Mouse (Mus musculus): ENCODE results near the gene Fhit.
"Not testable (repeated sequence)": the region's sequence is repeated elsewhere in the genome, so short reads cannot be mapped to it uniquely, and the experiment has no call there.

Gene Fhit

DNA sequence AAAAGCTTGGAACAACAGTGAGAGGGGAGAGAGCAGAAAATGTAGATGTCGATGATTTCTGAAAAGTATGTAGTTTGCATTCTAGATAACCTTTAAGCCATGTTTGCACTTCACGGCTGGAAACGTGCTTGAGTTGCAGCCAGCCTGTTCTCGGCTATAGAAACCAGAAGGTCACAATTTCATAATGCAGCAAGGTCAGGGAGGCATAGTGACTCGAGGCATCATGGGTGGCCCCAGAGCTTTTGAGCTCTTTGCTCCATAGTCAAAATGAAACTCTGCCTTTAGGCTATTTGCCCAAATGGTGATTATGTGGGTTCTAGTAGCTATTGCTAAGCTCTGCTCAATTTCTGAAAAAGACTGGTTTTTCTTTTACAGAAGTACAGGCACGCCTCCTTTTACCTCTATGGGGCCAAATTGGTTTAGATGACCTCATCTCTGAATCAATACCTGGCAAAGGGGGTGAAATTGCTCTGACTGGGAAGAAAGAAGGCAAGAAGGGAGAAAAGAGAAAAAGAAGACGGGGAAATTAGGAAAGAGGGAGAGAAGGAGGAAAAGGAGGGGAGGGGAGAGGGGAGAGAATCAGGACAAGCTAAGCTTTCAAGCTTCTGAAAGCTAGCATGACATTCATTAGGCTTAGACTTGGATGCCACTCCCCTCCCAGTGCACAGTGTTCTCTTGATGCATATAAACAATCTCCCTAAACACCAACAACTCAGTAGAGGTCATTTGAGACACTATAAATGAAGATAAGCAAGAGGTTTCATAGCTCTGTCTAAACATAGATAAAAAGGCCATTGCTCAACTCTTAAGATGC lies 1148.6 kb downstream of the Fhit start:
- DNase-seq (ENCODE audit: low spot score in 2 of 2), result no peak

DNA sequence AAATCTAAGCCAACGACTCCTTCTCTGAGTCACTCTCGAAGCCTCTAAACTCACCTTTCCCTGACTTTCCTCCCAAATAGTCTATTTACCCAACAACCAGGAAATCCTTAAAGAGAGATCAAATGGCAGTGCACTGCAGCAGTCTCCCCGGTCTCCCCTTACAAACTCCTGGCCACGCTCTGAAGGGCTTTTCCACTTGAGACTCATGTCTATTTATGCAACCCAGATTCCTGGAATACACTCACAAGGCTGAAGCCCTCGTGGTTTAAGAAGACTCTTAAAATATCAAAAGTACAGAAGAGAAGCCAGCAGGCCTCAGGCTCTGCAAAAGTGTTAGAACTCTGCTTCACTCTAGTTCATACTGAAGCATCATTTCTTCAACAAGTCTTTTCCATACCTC lies 1155.6 kb downstream of the Fhit start:
- no peak for DNase-seq (ENCODE audit: low spot score in 2 of 2)

DNA sequence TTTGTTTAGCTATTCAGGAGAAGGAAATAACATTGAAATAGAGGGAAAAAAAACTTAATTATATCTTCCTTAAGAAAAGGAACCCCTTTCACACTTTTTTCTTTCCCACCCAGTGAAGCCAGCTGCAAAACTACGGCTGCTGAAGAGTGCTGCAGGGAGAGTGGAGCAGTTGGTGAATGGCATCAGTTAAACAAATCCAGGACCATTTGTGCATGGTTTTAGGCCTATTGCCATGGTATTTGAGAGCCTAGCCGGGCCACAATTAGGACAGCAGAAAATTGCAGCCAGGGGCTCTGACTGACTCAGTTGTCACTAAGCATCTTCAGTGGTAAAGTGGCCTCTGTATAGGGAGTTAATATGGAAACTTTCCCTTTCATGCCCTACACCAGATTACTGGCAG lies 1158.0 kb downstream of the Fhit start:
- no peak for DNase-seq (ENCODE audit: low spot score in 2 of 2)

DNA sequence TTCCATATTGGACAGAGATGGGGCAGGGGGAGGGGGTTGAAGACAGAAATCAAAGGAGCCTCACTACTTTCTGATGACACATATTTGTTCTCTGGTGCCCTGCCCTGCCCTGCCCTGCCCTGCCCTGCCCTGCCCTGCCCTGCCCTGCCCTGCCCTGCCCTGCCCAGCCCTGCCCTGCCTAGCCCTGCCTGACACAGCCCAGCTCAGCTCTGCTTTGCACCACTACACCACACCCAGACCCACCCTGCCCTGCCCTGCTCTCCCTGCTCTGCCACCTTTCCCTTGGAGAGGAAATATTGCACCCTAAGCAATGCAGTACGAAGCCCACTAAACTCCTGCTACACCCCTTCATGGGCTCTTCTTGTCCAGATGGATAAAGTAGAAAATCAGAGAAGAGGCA lies 1171.2 kb downstream of the Fhit start:
- no peak for DNase-seq (ENCODE audit: low spot score in 2 of 2)

DNA sequence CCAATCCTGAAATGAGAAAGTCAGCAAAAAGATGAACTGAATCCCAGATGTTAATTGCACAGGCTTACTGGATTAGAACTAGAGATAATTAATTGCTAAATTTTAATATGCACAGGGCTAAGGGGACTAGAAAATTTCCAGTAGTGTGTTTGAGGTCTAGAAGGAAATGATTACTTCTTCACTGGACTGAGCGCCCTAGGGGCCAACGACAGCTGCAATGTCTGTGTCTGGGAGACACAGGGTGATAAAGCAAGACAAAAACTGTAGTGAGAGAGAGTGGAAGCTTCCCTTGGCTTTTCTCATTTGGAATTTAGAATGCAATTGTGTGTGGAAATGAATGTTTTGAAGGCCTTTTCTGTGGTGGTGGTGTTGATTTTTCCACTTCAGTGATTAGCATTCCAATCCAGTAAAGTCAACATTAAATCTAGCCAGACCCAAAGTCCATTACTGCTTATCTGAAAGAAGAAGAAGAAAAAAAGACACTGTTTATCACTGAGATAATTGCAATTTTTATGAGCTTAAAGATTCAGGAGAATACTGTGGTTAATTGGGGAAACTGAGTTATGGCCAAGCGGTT lies 1184.8 kb downstream of the Fhit start:
- DNase-seq (ENCODE audit: low spot score in 2 of 2), result no peak

DNA sequence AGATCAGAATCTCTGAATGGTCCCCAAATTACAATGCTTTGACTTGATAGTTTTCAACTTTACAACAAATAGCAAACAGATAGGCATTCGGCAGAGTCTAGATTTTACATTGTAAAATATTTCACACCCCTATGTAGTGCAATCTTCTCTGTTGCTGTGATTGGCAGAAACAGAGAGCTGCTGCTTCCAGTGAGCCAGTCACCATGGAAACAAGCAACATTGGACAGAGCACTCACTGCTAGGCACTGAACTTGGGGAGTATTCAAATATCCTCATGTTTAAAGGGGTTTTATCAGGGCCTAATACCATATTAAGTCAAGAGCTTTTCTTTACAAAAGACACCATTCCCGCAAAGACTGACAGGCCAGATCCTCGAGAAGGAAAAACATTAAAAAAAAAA lies 1187.4 kb downstream of the Fhit start:
- no peak for DNase-seq (ENCODE audit: low spot score in 2 of 2)

DNA sequence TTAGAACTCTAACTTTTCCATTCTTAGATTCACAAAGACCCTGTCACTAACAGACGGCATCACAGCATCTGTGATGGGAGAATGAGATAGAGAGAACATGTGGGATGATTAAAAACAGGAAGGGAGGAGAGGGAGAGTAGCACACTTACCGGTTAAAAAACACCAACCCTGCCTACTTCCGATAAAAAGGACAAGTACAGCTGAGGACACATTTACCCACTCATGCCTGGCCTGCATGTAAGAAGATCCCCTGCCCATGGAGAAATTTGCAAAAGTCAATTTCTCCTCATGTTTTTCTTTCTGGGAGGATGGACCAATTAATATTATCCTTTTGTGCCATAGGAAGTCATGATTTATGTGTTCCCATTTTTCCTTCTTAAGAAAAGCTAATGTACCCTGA lies 1198.0 kb downstream of the Fhit start:
- DNase-seq (ENCODE audit: low spot score in 2 of 2), result no peak

DNA sequence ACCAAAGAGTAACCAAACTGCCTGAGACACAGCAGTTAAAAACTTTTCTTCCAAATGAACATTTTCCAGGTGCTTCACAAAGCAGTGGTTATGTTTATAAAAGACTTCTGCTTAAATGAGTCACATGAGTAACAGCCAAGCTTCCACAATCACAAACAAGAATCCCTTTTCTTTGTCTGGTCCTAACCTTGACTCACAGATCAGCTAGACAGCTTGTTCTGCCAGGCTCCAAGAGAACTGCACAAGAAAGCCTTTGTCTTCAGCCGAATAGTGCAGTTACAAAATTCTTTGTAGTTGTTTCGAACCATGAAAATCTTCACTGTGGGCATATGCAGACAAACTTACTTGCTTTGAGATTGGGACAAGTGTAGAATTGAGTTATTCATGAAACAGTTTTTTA lies 1201.4 kb downstream of the Fhit start:
- DNase-seq (ENCODE audit: low spot score in 2 of 2), result no peak

DNA sequence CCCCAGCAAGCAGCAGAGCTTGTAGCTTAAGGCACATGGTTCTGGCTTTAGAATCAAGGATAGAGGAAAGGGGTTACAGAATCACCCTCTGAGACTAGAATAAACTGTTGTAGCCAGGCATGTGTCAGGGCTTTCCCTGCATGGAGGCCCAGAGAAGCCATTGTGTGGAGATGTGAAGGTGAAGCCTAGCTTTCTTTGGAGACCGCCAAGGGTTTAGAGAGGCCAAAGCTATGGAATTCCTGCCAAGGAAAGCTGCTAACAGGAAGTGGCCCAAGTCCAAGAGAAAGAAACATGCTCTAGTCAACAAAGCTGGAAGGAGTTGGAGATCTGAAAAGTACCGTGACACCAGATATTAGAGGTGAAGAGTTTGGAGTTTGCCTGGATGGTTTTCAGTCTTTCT lies 1262.3 kb downstream of the Fhit start:
- no peak for DNase-seq (ENCODE audit: low spot score in 2 of 2)

DNA sequence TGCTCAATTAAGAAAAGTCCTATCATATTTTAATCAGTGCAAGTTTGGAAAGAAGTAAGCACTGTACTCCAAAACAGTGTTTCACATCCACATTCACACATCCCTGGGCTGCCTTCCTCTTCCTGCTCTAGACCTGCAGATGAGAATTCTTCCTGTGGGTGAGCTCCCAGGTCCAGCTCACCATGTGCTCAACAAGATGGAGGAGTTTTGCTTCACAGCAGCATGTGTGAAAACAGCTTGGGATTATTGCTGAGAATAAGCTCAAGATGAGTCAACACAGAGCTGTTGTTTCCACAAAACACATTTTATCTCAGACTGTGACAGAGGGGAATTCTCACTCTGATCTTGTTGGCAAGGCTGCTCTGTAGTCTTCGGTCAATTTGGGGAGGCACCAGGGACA lies 1265.3 kb downstream of the Fhit start:
- no peak for DNase-seq (ENCODE audit: low spot score in 2 of 2)

DNA sequence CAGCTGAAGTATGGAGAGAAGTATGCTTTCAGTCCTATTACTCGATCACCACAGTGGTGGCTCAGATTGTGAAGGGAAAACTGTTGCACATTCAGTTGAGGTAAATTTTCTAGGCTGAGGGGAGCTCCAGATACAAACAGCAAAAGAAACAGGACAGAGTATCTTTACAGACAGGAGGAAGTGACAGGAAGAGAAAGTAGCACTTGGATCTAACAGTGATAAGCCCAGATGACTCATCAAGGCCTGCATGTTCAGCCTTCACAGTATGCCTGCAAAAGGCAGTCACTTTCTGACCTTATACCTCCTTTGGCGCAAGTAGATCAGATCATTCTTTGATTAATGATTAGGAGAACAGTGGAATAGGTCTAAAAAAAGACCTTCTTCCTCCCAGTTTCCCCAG lies 1309.8 kb downstream of the Fhit start:
- no peak for DNase-seq (ENCODE audit: low spot score in 2 of 2)

DNA sequence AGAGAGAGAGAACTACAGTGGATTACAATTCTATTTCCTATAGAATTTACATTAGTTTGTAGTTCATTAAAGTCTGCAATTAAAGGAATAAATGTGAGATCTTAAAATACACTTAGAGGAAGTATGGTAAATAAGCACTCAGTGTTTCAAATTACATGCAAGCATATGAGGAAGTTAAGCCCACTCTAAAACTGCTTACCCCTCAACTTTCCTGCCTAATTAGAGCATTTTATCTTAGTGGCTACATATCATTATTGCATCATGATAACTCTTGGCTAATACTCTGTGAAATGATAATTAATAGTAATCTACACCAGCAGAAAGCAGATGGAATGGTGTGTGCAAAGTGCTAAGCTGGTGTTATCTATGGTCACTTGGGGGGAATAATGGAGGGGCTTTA lies 1329.5 kb downstream of the Fhit start:
- no peak for DNase-seq (ENCODE audit: low spot score in 2 of 2)

DNA sequence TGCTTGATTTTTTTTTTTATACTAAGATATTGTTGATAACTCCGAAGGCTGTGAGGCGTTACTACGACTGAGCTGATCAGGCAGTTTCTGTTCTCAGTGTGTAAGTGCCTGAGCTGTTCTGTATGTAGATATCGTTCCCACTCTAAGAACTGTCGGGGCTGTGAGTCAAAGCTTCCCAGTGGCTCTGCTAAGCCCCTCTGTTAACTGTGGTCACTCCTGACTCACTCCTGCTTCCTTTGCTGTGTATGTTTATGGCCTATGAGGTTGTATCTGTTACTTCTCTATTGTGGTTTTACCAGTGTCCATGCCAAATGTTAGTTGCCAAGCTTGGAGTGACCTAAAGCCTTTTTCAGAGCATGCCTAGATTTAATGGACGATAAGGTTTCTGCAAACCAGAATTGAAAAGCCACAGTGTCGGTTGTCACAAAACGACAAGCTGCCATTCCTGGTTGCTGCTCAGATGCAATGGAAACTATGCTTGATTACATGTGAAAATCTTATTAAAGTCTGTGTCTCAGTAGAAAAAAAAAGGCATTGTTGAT lies 1333.1 kb downstream of the Fhit start:
- not testable (repeated sequence) for DNase-seq (ENCODE audit: low spot score in 2 of 2)

DNA sequence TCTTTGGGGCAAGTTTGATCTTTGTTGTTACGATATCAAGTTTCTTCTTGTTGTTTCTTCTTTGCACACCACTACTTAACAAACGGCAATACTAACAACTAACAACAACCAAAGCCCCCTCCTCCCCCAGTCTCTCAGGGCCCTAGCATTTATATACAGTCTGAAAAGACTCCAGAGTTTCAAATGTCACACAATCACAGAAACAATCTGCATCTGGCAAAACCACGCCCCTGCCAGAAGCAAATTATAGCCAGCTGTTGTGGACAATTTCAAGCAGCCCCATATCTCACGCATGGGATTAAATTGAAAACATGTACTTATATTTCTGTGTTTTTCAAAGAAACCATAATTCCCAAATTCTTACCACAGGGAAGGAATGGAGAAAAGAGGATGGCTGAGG lies 1345.9 kb downstream of the Fhit start:
- DNase-seq (ENCODE audit: low spot score in 2 of 2), result no peak

DNA sequence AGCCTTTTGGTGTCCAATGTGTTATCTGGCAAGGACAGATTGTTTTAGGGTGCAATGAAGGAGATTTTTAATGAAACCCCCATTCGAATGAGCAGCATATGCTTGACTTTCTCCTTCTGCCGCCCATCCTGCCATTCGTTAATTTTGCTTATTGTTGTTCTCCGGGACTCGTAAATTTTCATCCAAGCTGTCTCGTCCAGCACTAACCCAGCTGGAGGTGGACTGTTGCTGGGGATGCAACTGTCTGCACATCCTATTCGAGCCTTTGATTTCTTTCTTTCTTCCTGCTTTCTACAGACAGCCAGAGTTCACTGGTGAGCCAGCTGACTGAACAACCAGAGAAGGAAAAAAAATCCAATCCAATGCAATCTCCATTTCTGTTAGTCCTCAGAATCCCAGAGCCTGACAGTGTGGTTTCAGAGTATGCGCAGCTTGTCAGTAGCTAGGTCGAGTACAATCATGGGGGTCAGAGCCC lies 1350.0 kb downstream of the Fhit start:
- DNase-seq (ENCODE audit: low spot score in 2 of 2), result no peak

DNA sequence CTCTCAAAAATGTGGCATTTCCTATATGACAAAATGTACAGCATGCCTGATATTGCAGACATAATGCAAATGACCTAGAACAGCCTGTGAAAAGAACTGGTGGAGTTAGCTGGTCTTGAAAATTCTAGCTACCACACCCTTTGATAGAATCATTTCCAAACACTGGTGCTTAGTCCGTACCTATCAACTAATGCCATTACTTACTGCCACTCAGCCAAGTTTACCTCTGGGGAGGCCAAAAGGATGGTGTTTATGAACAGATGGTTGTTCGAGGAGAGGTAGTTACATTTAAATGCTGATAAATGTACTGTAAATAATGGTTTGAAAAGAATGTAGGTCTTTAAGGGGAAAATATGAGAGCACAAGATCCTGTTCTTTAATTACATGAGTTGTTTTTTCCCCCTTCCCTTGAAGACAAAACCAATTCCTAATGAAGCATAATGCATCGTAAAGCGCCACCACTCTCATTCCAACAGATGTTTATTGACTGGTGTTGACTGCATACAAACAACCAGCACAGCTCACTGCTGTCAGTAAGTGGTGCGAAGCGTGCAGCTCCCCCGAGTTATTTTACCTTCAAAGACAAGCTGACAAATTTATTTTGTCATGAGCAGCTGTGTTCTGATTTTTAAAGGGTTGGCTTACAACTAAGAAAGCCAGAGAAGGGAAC lies 1350.5 kb downstream of the Fhit start:
- DNase-seq (ENCODE audit: low spot score in 2 of 2), result no peak

DNA sequence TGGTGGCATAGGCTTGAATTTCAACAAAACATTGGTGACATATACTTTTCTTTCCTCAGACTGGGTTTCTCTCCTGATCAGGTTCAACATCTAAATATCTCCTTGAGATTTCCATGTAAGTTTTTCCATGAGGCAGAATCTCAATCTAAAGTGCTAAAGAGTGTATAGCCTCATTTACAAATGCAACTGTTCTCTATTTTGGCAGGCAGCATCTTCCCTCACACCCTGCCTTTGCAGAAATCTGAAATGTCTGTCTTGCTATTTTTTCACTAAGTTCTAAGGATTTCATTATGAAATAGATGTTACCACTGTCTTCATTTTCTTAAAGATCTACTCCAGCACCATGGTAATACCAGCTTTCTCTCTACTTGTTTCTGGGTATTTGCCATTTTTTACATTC lies 1368.4 kb downstream of the Fhit start:
- no peak for DNase-seq (ENCODE audit: low spot score in 2 of 2)

DNA sequence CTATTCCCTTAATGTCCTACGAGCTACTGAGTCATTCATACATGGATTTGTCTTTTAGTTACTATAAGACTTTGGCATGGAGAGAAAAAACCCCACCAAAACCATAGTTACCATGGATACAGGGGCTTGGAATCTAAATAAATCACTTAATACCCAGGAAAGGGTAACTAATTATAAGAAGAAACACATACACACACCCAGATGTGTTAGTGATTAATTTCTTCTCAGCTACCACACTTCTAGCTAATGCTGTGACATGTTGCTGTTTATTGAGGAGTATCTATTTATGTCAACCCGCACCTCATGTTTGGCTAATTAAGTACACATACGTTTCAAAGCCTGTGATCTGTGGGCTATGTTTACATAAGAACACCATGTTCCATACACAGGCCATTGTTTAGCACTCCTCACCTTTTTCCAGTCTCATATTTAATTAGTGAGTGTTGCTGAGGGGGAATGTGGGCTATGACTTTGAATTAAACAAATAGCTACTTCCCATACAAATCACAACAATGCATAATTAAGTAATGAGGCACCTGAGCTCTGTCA lies 1373.4 kb downstream of the Fhit start:
- DNase-seq (ENCODE audit: low spot score in 2 of 2), result no peak

DNA sequence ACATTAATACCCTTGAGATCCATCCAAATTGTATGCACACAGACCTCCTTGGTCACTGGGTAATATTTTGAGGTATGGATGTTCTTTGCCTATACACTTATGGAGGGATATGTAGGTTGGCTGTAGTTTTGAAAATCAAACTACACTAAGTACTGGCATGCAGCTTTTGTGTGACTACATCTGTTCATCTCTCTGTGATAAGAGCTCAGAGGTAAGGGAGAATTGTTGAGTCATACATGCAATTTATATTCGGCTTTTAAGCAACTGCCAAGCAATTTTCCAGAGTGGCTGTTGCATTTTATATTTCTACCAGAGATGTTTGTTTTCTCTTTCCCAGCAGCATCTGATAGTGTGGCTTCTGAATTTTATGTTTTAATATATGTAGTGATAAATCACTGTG lies 1374.4 kb downstream of the Fhit start:
- DNase-seq (ENCODE audit: low spot score in 2 of 2), result no peak

DNA sequence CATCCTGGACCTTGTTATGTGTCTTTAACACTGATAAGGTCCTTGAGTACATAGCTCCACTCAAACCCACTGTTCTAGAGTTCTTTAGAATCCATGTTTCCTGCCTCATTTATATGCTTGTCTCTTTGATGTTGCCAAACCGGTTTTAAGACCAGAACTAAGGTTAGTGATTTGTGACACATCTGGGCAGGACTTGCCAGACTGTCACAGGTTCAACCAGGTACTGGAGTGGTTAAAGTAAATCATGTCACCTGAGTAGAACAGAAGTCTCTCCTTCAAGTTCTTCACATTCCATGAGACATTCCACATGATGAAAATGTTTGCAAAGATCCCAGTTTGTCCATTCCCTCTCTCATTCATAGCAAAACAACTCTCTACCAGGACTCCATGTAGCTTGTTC lies 1376.0 kb downstream of the Fhit start:
- DNase-seq (ENCODE audit: low spot score in 2 of 2), result no peak

DNA sequence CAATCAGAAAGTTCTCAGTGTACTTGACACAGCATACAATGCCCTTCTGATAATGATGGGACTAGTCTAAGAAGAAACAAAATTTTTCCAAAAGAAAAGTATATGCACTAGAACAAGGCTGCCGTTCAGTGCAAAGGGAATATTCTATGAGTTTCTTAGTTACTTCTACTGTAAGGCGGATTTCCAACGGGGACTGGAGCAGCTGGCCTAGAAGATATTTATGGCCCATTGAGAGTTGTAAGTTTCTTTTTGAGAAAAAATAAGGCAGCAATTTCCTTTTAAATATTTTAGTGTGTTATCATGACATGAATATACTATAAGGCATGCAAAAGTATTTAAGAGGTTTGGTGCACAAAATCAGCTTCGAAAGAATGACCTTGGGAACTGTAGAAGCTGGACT lies 1410.5 kb downstream of the Fhit start:
- no peak for DNase-seq (ENCODE audit: low spot score in 2 of 2)

DNA sequence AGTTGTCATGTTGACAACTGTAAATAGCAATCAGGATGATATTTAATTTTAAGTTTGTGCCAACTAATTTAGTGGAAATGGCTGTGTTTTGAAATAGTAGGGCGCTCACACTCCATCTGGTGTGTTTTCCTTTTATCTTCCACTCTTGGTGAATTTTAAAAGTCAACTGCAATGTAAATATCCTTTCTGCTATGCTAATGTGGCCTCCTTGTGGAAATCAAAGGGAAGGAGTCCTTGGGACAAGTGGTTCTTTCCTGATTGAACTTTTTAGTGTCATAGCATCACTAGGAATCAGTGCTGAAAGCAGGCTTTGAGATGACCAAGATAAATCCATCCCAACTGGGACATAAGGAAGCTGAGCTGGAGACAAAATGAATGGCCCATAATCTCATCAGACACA lies 1413.1 kb downstream of the Fhit start:
- no peak for DNase-seq (ENCODE audit: low spot score in 2 of 2)

All from urinary bladder, adult 18-20 months (tissue).